Mouse (Mus musculus) 3134 (cell line): ENCODE data around the gene Zdhhc20.
A peak's percentile ranks its signal among the peaks of the same experiment; 100 is the strongest.
"Not testable (repeated sequence)": the region's sequence is repeated elsewhere in the genome, so short reads cannot be mapped to it uniquely, and the experiment has no call there.

Experiments used
- DNase-seq: peaks from one replicate; pipeline ENCODE4 v3.0.0-alpha.2; 2011; ENCODE audit warnings: low spot score; ENCODE audit not compliant: insufficient read length; ENCODE audit errors: extremely low read depth

Zdhhc20 gene

GRCm38 (mm10) chr14:57890011-57890842, at the start of gene Zdhhc20:
TSS of gene Zdhhc20 (minus strand) at chr14:57890276.
- peak; percentile 96 for DNase-seq

- no peak for DNase-seq
These were observed 47.2 kb upstream of the Zdhhc20 start for GRCm38 (mm10) chr14:57937297-57937696.

- DNase-seq = no peak
These were observed 44.6 kb upstream of the Zdhhc20 start for GRCm38 (mm10) chr14:57934666-57935065.

- no peak for DNase-seq
These were observed 43.5 kb upstream of the Zdhhc20 start for GRCm38 (mm10) chr14:57933608-57934007.

- no peak for DNase-seq
These were observed 42.9 kb upstream of the Zdhhc20 start for GRCm38 (mm10) chr14:57932881-57933443.

- no peak for DNase-seq
These were observed 31.5 kb upstream of the Zdhhc20 start for GRCm38 (mm10) chr14:57921428-57922131.

- DNase-seq = no peak
These were observed 30.7 kb upstream of the Zdhhc20 start for GRCm38 (mm10) chr14:57920568-57921310.

GRCm38 (mm10) chr14:57919148-57919875, 29.2 kb upstream of the Zdhhc20 start:
- no peak for DNase-seq

GRCm38 (mm10) chr14:57915341-57915740, 25.3 kb upstream of the Zdhhc20 start:
- DNase-seq = no peak

- peak; percentile 73 for DNase-seq
These were observed 22.3 kb upstream of the Zdhhc20 start for GRCm38 (mm10) chr14:57912211-57913007.

GRCm38 (mm10) chr14:57911787-57912186, 21.7 kb upstream of the Zdhhc20 start:
- DNase-seq = peak; percentile 49

- no peak for DNase-seq
These were observed 21.2 kb upstream of the Zdhhc20 start for GRCm38 (mm10) chr14:57911316-57911715.

- peak; percentile 78 for DNase-seq
These were observed 20.5 kb upstream of the Zdhhc20 start for GRCm38 (mm10) chr14:57910501-57911068.

GRCm38 (mm10) chr14:57909297-57909696, 19.2 kb upstream of the Zdhhc20 start:
- no peak for DNase-seq

GRCm38 (mm10) chr14:57908431-57908830, 18.4 kb upstream of the Zdhhc20 start:
- no peak for DNase-seq

GRCm38 (mm10) chr14:57901998-57902397, 11.9 kb upstream of the Zdhhc20 start:
- DNase-seq = no peak

- no peak for DNase-seq
These were observed 6.8 kb upstream of the Zdhhc20 start for GRCm38 (mm10) chr14:57896882-57897281.

- not testable (repeated sequence) for DNase-seq
These were observed 6.2 kb upstream of the Zdhhc20 start for GRCm38 (mm10) chr14:57896088-57896871.
